Mouse (Mus musculus): ENCODE results near the gene Il21r. TPM values are rescaled to one million over a fixed set of nuclear protein-coding genes. Genes with fewer than 3 reads are reported as not detected.

Il21r gene
- total and polyA plus RNA-seq, 3 experiments, result 0.11 to 0.16 TPM; not detected in 1

DNA sequence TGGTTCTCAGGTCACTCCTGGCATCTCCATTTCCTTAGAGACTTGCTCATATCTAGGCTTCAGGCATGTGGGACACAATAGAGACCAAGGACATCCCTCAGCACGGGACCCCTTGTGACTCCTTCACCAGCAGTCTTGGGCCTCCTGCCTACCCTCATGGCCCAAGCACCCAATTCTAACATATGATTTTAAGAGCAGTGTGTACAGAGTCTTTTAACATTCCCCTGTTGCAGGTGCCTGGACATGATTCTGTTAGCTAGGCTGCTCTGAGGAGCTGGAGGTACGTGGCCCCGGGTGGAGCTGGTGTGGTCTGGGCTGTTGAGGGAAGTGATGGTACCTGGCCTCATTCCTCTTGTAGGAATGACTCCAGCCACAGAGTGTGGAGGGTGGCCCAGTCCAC is 40.1 kb upstream of the Il21r start:
- TF ChIP-seq POLR2AphosphoS5 (IDR thresholded peaks at IDR 0.05; ENCODE audit: insufficient replicate concordance, low read depth, low read length), result no peak
- TF ChIP-seq TAL1 (conservative IDR thresholded peaks at IDR 0.05; ENCODE audit: low read depth, low read length), result no peak
- TF ChIP-seq GATA1 (IDR thresholded peaks at IDR 0.05; ENCODE audit: borderline replicate concordance, low read length), result no peak
- TF ChIP-seq CTCF (IDR thresholded peaks at IDR 0.05; ENCODE audit: low read depth, low read length), result no peak
- no peak for TF ChIP-seq GATA2 (IDR thresholded peaks at IDR 0.05; ENCODE audit: borderline replicate concordance, low read depth, low read length)
- Histone ChIP-seq H3K36me3 (replicated peaks) (peaks cover 98% of the 10 kb centered on the region), H3K4me1 (ENCODE audit: insufficient read depth, low read depth, low read length) (peaks cover 94% of the 10 kb centered on the region), H3K4me3 (ENCODE audit: low read depth, low read length) (no peak overlapping the region), H3K27me3 (ENCODE audit: insufficient read depth, low read length) (no peaks in the 10 kb centered on the region), H3K9me3 (replicated peaks) (no peaks in the 10 kb centered on the region)
- ATAC-seq (ENCODE audit: extremely low read depth, insufficient number of reproducible peaks, low FRiP score, poor library complexity, severe bottlenecking), result no peak
- no peak for DNase-seq (ENCODE audit: low spot score)

DNA sequence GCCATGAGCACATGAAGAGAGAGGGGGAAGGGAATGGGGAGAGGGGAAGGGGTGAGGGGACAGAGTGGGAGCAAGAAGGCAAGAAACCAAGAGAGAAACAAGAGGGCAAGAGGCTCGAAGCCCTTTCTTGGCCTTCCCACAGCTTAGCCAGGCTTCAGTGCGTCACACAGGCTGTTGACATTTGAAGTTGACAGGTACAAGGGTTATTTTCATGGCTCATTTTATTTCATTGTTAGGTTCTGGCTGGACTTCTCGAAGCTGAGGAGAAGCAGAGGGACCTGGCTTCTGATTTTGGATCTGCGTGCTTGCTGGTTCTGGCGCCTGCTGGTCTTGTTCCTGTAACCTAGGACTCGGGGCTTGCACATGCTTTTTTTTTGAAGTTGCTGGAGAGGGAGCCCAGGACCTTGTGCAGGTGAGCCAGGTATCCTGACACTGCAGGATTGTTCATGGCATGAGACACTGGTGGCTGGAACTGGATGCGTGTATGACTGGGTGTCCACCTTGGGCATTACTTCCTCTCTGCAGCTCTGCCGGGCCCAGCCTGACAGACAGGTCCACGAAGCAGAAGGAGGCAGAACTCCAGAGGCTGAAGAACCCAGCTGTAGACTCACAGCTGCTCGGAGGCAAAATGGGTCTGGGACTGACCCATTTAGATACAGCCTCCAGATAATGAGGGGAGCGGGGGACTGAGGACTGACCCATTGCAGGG is 38.8 kb upstream of the Il21r start:
- peaks cover 81% of the 10 kb centered on the region for H3K4me1 ChIP-seq (ENCODE audit: insufficient read depth, low read depth, low read length)
- H3K36me3 ChIP-seq (replicated peaks), result peaks cover 98% of the 10 kb centered on the region
- H3K4me3 ChIP-seq (ENCODE audit: low read depth, low read length), result no peak overlapping the region
- TF ChIP-seq GATA2 (IDR thresholded peaks at IDR 0.05; ENCODE audit: borderline replicate concordance, low read depth, low read length), result no peak
- no peak for TF ChIP-seq GATA1 (IDR thresholded peaks at IDR 0.05; ENCODE audit: borderline replicate concordance, low read length)
- no peak for TF ChIP-seq TAL1 (conservative IDR thresholded peaks at IDR 0.05; ENCODE audit: low read depth, low read length)
- no peak for TF ChIP-seq POLR2AphosphoS5 (IDR thresholded peaks at IDR 0.05; ENCODE audit: insufficient replicate concordance, low read depth, low read length)
- TF ChIP-seq CTCF (IDR thresholded peaks at IDR 0.05; ENCODE audit: low read depth, low read length), result no peak
- ATAC-seq (ENCODE audit: extremely low read depth, insufficient number of reproducible peaks, low FRiP score, poor library complexity, severe bottlenecking) (no peak), DNase-seq (ENCODE audit: low spot score) (no peak)
- H3K27me3 ChIP-seq (ENCODE audit: insufficient read depth, low read length), result no peaks in the 10 kb centered on the region
- H3K9me3 ChIP-seq (replicated peaks), result no peaks in the 10 kb centered on the region

DNA sequence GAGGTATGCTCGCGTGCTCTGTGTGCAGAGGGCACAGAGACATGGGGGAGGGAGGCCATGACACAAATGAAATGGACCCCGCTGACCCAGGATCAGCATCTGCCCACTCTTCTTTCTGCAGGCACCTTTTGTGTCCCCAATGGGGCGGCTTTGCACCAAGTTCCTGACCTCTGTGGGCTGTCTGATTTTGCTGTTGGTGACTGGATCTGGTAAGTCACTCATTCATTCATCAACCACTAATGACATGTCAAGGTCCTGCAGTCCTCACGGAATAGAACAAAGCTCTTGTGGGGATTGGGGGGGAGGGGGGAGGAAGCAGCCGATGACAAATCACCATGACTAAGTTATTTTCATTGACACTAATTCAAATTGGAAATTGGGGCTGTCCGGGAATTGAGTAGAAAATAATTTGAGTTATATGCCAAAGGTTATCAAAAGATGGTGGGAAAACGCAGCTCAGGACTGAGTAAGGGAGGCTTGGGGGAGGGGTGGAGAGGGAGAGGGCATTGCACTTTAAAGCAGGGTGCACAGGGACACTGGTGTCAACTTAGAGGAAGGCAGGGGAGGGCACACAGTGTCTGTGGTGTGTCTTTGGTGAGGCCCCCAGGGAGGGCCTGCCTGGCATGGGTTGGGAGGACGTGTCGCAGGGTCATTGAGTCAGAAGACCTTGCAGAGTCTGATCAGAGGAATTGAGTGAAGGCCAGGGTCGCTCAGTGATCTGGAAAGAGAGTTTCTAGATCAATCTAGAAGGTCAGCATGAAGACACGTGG is 37.5 kb upstream of the Il21r start:
- Histone ChIP-seq H3K36me3 (replicated peaks) (peaks cover 98% of the 10 kb centered on the region), H3K27me3 (ENCODE audit: insufficient read depth, low read length) (no peaks in the 10 kb centered on the region), H3K4me3 (ENCODE audit: low read depth, low read length) (0 out of 2 replicates have a peak overlapping the region, but pooled peaks have one; percentile 10), H3K4me1 (ENCODE audit: insufficient read depth, low read depth, low read length) (peaks cover 72% of the 10 kb centered on the region), H3K9me3 (replicated peaks) (no peaks in the 10 kb centered on the region)
- no peak for ATAC-seq (ENCODE audit: extremely low read depth, insufficient number of reproducible peaks, low FRiP score, poor library complexity, severe bottlenecking)
- DNase-seq (ENCODE audit: low spot score), result no peak
- no peak for TF ChIP-seq CTCF (IDR thresholded peaks at IDR 0.05; ENCODE audit: low read depth, low read length)
- TF ChIP-seq GATA1 (IDR thresholded peaks at IDR 0.05; ENCODE audit: borderline replicate concordance, low read length), result no peak
- no peak for TF ChIP-seq TAL1 (conservative IDR thresholded peaks at IDR 0.05; ENCODE audit: low read depth, low read length)
- no peak for TF ChIP-seq GATA2 (IDR thresholded peaks at IDR 0.05; ENCODE audit: borderline replicate concordance, low read depth, low read length)
- no peak for TF ChIP-seq POLR2AphosphoS5 (IDR thresholded peaks at IDR 0.05; ENCODE audit: insufficient replicate concordance, low read depth, low read length)

DNA sequence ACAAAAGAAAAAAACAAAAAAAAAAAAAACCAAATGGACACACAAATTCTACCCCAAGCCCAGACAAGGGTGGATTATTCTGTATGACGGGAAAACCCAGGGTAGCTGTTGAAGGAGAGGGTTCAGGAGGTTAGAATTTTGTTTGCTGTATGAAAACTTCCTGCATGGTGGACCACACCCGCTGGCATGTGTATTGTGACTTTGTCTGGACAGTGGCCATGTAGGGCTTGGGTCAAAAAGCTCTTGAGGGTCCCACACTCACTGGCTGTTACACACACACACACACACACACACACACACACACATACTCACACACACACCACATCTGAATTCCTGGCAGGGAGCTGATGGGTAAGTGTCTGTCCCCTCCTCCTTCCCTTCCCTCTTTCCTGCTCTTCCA is 36.8 kb upstream of the Il21r start:
- no peak for TF ChIP-seq TAL1 (conservative IDR thresholded peaks at IDR 0.05; ENCODE audit: low read depth, low read length)
- no peak for TF ChIP-seq GATA1 (IDR thresholded peaks at IDR 0.05; ENCODE audit: borderline replicate concordance, low read length)

DNA sequence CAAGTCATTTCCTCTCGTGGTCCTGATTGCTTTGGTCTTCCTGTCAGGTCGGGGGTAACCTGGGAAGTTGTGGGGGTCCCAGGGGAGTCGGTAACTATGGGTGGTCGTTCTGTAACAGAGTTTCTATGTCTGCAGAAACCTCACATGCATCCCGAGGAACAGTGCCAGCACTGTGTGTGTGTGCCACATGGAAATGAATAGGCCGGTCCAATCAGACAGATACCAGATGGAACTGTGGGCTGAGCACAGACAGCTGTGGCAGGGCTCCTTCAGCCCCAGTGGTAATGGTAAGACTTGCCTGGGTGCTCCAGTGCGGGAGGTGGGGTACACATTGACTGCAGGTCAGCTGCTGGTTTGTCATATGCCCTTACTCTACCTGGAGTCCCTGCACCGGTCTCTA is 34.3 kb upstream of the Il21r start:
- H3K36me3 ChIP-seq (replicated peaks), result peaks cover 98% of the 10 kb centered on the region
- ATAC-seq (ENCODE audit: extremely low read depth, insufficient number of reproducible peaks, low FRiP score, poor library complexity, severe bottlenecking), result no peak
- TF ChIP-seq CTCF (IDR thresholded peaks at IDR 0.05; ENCODE audit: low read depth, low read length) (no peak), TAL1 (conservative IDR thresholded peaks at IDR 0.05; ENCODE audit: low read depth, low read length) (no peak), GATA1 (IDR thresholded peaks at IDR 0.05; ENCODE audit: borderline replicate concordance, low read length) (no peak), POLR2AphosphoS5 (IDR thresholded peaks at IDR 0.05; ENCODE audit: insufficient replicate concordance, low read depth, low read length) (no peak)
- DNase-seq (ENCODE audit: low spot score), result no peak
- peaks cover 54% of the 10 kb centered on the region for H3K4me1 ChIP-seq (ENCODE audit: insufficient read depth, low read depth, low read length)
- no peaks in the 10 kb centered on the region for H3K9me3 ChIP-seq (replicated peaks)
- H3K27me3 ChIP-seq (ENCODE audit: insufficient read depth, low read length), result no peaks in the 10 kb centered on the region
- H3K4me3 ChIP-seq (ENCODE audit: low read depth, low read length), result no peak overlapping the region

More for the DNA sequence above, 36.8 kb upstream of the Il21r start:
- Histone ChIP-seq H3K4me3 (ENCODE audit: low read depth, low read length) (no peak overlapping the region), H3K4me1 (ENCODE audit: insufficient read depth, low read depth, low read length) (peaks cover 65% of the 10 kb centered on the region), H3K36me3 (replicated peaks) (peaks cover 98% of the 10 kb centered on the region), H3K9me3 (replicated peaks) (no peaks in the 10 kb centered on the region), H3K27me3 (ENCODE audit: insufficient read depth, low read length) (no peaks in the 10 kb centered on the region)
- DNase-seq (ENCODE audit: low spot score) (no peak), ATAC-seq (ENCODE audit: extremely low read depth, insufficient number of reproducible peaks, low FRiP score, poor library complexity, severe bottlenecking) (no peak)

DNA sequence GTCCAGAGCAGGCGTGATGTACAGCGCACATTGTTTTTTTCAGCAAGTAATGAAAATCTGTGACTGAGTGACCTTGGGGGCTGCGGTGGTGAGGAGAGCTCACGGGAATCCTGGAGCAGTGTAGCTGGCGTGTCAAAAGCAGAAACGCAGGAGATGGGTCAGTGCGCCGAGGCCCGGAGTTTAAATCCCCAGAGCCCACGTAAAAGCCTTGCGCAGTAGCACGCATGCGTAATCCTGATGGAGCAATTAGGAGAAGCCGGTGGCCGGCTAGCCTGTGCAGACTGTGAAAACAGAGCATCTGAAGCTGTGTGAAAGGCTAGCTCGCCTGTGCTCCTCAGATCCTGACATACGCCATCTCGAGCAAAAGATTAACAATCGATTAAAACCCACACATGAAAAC is 31.3 kb upstream of the Il21r start:
- Histone ChIP-seq H3K4me1 (ENCODE audit: insufficient read depth, low read depth, low read length) (peaks cover 56% of the 10 kb centered on the region), H3K4me3 (ENCODE audit: low read depth, low read length) (no peak overlapping the region), H3K36me3 (replicated peaks) (peaks cover 100% of the 10 kb centered on the region), H3K27me3 (ENCODE audit: insufficient read depth, low read length) (no peaks in the 10 kb centered on the region; the same call in 1 of the 2 replicates), H3K9me3 (replicated peaks) (no peaks in the 10 kb centered on the region)
- no peak for ATAC-seq (ENCODE audit: extremely low read depth, insufficient number of reproducible peaks, low FRiP score, poor library complexity, severe bottlenecking)
- no peak for DNase-seq (ENCODE audit: low spot score)
- TF ChIP-seq CTCF (IDR thresholded peaks at IDR 0.05; ENCODE audit: low read depth, low read length), result no peak
- no peak for TF ChIP-seq GATA1 (IDR thresholded peaks at IDR 0.05; ENCODE audit: borderline replicate concordance, low read length)
- no peak for TF ChIP-seq POLR2AphosphoS5 (IDR thresholded peaks at IDR 0.05; ENCODE audit: insufficient replicate concordance, low read depth, low read length)
- no peak for TF ChIP-seq TAL1 (conservative IDR thresholded peaks at IDR 0.05; ENCODE audit: low read depth, low read length)

Measured in G1E (cell line).